Mouse (Mus musculus) lung, embryonic 14.5 days (tissue): Measurements from ENCODE around the gene Usp31. TPM values are rescaled to one million over a fixed set of nuclear protein-coding genes. Genes with fewer than 3 reads are reported as not detected.

ENCODE experiments used
- ATAC-seq: fragments of 200-750 bp; cut with Nextera tagmentation; 2 replicates; pipeline ENCODE4 v1.8.0; 2017; ENCODE audit warnings: mild to moderate bottlenecking, moderate TSS enrichment, moderate library complexity; ENCODE audit not compliant: insufficient read depth
- DNase-seq: peaks from one replicate; pipeline ENCODE4 v3.0.0-alpha.2; 2015
- H3K27ac ChIP-seq: fragments of 300-500 bp; sonication (generic); 2 replicates; pipeline ENCODE4 v1.5.1; 2014; ENCODE audit warnings: low read depth, mild to moderate bottlenecking, moderate library complexity
- H3K27me3 ChIP-seq: fragments of 300-500 bp; sonication (generic); 2 replicates; pipeline ENCODE4 v1.6.1; 2014; ENCODE audit warnings: low read length, control low read depth; ENCODE audit not compliant: insufficient read depth
- H3K36me3 ChIP-seq: fragments of 300-500 bp; sonication (generic); 2 replicates; pipeline ENCODE4 v1.6.1; 2014; ENCODE audit warnings: control low read depth; ENCODE audit not compliant: insufficient read depth
- H3K4me1 ChIP-seq: fragments of 300-500 bp; sonication (generic); 2 replicates; pipeline ENCODE4 v1.6.1; 2014; ENCODE audit warnings: antibody characterized with exemption, control low read depth; ENCODE audit not compliant: insufficient read depth
- H3K4me2 ChIP-seq: fragments of 300-500 bp; sonication (generic); 2 replicates; pipeline ENCODE4 v1.6.1; 2014; ENCODE audit warnings: mild to moderate bottlenecking
- H3K4me3 ChIP-seq: fragments of 300-500 bp; sonication (generic); 2 replicates; pipeline ENCODE4 v1.5.1; 2014; ENCODE audit warnings: low read depth, low read length
- H3K9ac ChIP-seq: fragments of 300-500 bp; sonication (generic); 2 replicates; pipeline ENCODE4 v1.6.1; 2014
- H3K9me3 ChIP-seq: fragments of 300-500 bp; sonication (generic); 2 replicates; pipeline ENCODE4 v1.6.1; 2016; ENCODE audit warnings: low read depth, low read length, control low read depth
- CTCF ChIP-seq: IDR thresholded peaks from 2 replicates; pipeline ENCODE4 v1.5.1; 2016; ENCODE audit warnings: antibody characterized with exemption, low read depth
- WGBS: fragments of 180-500 bp; shearing (Covaris S2); extraction: QIAGEN DNeasy Blood & Tissue Kit; methylation state at CpG from one replicate; pipeline ENCODE4 v1.1.7; 2014; 5-methylcytosine and 5-hydroxymethylcytosine counted together
- polyA plus RNA-seq: library from polyadenylated mRNA; unstranded; fragments of >200 nt; fragmentation: Nextera tagmentation; extraction: Ambion mirVana; gene quantifications from 2 replicates; pipeline ENCODE4 v1.2.1, GENCODE M21; 2014

Usp31 gene
- polyA plus RNA-seq, 1 experiment from 2014 or later = 3.5 TPM

- H3K27me3 ChIP-seq = no peaks in the 10 kb centered on the region
- no peak overlapping the region for H3K9ac ChIP-seq
- TF ChIP-seq CTCF = no peak
- H3K4me1 ChIP-seq = no peaks in the 10 kb centered on the region
- no peak overlapping the region for H3K27ac ChIP-seq
- H3K4me3 ChIP-seq = no peak overlapping the region
- no peaks in the 10 kb centered on the region for H3K36me3 ChIP-seq
- H3K4me2 ChIP-seq = no peak overlapping the region
- ATAC-seq (no peak), DNase-seq (peak; percentile 11)
- WGBS = 79% methylated on average over 3 of the region's 3 CpGs
- no peaks in the 10 kb centered on the region for H3K9me3 ChIP-seq
Measured at GRCm38 (mm10) chr7:121634236-121634635, 72.8 kb downstream of the Usp31 start.

DNA sequence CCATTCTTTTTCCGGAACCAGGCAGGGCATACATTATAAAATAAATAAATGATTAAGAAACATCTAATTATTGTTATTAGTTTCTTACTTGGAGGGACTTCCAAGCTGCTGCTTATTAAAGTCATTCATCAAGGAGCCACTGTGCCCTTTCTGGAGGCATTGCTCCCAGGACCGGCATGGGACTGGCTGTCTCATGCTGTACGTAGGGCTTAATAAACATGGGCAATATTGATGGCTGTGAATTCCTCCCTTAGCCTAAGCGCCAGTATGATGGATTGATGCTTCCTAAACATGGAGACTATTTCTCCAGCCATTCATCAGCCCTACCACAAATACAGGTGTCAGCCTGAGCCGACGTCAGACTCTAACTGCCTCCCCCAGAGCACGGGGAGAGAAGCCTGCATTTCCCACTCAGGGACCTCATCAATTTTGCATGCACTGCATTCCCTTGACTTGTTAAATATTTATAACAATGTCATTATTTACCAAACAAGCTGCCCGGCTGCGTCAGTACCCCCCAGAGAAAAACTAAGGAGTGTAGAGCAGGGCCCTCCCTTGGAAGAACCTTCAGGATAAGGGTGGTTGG lies 84.1 kb downstream of the Usp31 start:
- Histone ChIP-seq H3K9me3 (no peaks in the 10 kb centered on the region), H3K4me2 (no peak overlapping the region), H3K4me3 (no peak overlapping the region), H3K9ac (no peak overlapping the region), H3K4me1 (no peaks in the 10 kb centered on the region), H3K27ac (no peak overlapping the region), H3K27me3 (no peaks in the 10 kb centered on the region), H3K36me3 (no peaks in the 10 kb centered on the region)
- ATAC-seq (no peak), DNase-seq (no peak)
- 23% methylated on average over 9 of the region's 9 CpGs for WGBS
- TF ChIP-seq CTCF = no peak

- Histone ChIP-seq H3K27ac (no peak overlapping the region), H3K4me1 (no peaks in the 10 kb centered on the region), H3K4me2 (no peak overlapping the region), H3K9me3 (no peaks in the 10 kb centered on the region), H3K4me3 (no peak overlapping the region), H3K9ac (no peak overlapping the region), H3K27me3 (no peaks in the 10 kb centered on the region), H3K36me3 (no peaks in the 10 kb centered on the region)
- ATAC-seq (no peak), DNase-seq (no peak)
- 31% methylated on average over 6 of the region's 6 CpGs for WGBS
- TF ChIP-seq CTCF = no peak
Measured at GRCm38 (mm10) chr7:121622433-121622832, 84.6 kb downstream of the Usp31 start.

DNA sequence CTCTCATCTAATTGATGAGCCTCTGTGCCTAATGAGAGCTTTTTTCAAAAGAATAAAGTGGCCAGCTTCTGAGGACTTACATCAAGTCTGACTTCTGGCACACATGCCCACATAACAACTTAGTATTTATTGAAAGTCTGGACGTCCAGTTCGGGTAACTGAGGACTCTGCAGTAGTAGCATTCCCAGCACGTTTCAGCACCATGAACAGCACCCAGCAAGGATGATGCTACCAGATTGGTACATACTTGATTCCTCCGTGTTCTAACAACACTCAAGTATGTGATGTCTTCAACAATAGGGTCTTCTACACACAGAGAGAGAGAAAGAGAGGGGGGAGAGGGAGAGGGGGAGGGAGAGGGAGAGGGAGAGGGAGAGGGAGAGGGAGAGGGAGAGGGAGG lies 105.4 kb downstream of the Usp31 start:
- DNase-seq (peak; percentile 81), ATAC-seq (no peak)
- H3K9me3 ChIP-seq = no peaks in the 10 kb centered on the region
- H3K9ac ChIP-seq = no peak overlapping the region
- TF ChIP-seq CTCF = no peak
- H3K4me3 ChIP-seq = no peak overlapping the region
- no peaks in the 10 kb centered on the region for H3K36me3 ChIP-seq
- no peak overlapping the region for H3K27ac ChIP-seq
- H3K4me1 ChIP-seq = no peaks in the 10 kb centered on the region
- no peaks in the 10 kb centered on the region for H3K27me3 ChIP-seq
- H3K4me2 ChIP-seq = no peak overlapping the region
- 27% methylated on average over 4 of the region's 4 CpGs for WGBS

GRCm38 (mm10) chr7:121596401-121596800 lies 110.7 kb downstream of the Usp31 start:
- peak; percentile 89 for DNase-seq
- H3K27ac ChIP-seq = no peak overlapping the region
- H3K4me1 ChIP-seq = no peaks in the 10 kb centered on the region
- H3K9me3 ChIP-seq = no peaks in the 10 kb centered on the region
- H3K27me3 ChIP-seq = no peaks in the 10 kb centered on the region
- no peak overlapping the region for H3K9ac ChIP-seq
- no peak overlapping the region for H3K4me2 ChIP-seq
- WGBS = 55% methylated on average over 3 of the region's 3 CpGs
- H3K36me3 ChIP-seq = no peaks in the 10 kb centered on the region
- H3K4me3 ChIP-seq = no peak overlapping the region
- no peak for ATAC-seq
- TF ChIP-seq CTCF = no peak

- no peak for TF ChIP-seq CTCF
- ATAC-seq (no peak), DNase-seq (no peak)
- Histone ChIP-seq H3K27me3 (no peaks in the 10 kb centered on the region), H3K4me1 (no peaks in the 10 kb centered on the region), H3K4me2 (no peak overlapping the region), H3K9me3 (no peaks in the 10 kb centered on the region), H3K4me3 (no peak overlapping the region), H3K9ac (no peak overlapping the region), H3K36me3 (no peaks in the 10 kb centered on the region), H3K27ac (no peak overlapping the region)
- 63% methylated on average over 4 of the region's 4 CpGs for WGBS
Measured at GRCm38 (mm10) chr7:121595496-121595895, 111.6 kb downstream of the Usp31 start.

DNA sequence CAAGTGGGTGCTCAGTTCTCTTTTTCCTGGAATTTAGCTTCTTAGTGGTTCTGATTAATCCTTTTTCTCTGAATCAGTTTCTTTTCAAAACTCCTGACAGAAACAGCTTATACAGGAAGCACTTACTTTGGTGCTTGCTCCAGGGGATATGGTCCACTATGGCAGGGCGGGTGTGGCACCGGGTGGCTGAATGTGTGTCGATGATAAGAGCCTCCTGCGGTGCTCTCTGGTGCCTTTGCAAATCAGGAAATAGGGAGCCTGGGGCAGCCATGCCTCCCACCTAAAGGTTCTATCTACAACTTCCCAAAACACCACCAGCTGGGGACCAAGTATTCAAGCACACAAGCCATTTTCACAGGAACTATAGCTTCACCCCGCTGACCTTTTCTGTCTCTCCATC lies 112.0 kb downstream of the Usp31 start:
- 75% methylated on average over 5 of the region's 5 CpGs for WGBS
- H3K9me3 ChIP-seq = no peaks in the 10 kb centered on the region
- no peaks in the 10 kb centered on the region for H3K4me1 ChIP-seq
- H3K4me2 ChIP-seq = no peak overlapping the region
- H3K27me3 ChIP-seq = no peaks in the 10 kb centered on the region
- no peak for ATAC-seq
- TF ChIP-seq CTCF = no peak
- H3K27ac ChIP-seq = no peak overlapping the region
- no peak for DNase-seq
- H3K36me3 ChIP-seq = no peaks in the 10 kb centered on the region
- H3K4me3 ChIP-seq = no peak overlapping the region
- no peak overlapping the region for H3K9ac ChIP-seq

DNA sequence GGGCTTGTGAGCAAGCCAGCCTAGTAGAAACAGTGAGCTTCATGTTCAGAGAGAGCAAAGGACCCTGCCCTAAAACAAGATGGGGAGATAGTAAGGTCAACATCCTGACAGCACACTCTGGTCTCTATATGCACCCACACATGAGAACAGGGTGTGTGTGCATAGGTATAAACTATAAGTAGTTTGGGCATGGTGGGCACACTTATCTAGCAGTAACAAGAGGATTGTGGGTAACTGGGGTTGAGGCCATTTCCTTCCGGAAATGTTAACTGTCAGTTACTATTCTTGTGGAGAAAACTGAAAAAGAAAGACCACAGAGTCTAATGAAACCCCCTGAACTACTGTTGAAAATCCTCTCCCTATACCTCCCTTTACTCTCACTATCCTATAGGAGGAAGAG lies 112.4 kb downstream of the Usp31 start:
- Histone ChIP-seq H3K36me3 (no peaks in the 10 kb centered on the region), H3K9me3 (no peaks in the 10 kb centered on the region), H3K4me1 (no peaks in the 10 kb centered on the region), H3K4me2 (no peak overlapping the region), H3K4me3 (no peak overlapping the region), H3K27me3 (no peaks in the 10 kb centered on the region), H3K9ac (no peak overlapping the region), H3K27ac (no peak overlapping the region)
- WGBS = 85% methylated on average over 1 of the region's 1 CpGs
- no peak for ATAC-seq
- DNase-seq = no peak
- TF ChIP-seq CTCF = no peak

Other genes with a start within 250 kb of the Usp31 start
- 6.4 and 9.9 TPM in 2 replicates for gene Scnn1g, start 27.2 kb upstream of the Usp31 start, polyA plus RNA-seq
- gene Scnn1b, start 157.8 kb upstream of the Usp31 start, polyA plus RNA-seq = 4.4 and 5.7 TPM in 2 replicates